Mouse (Mus musculus) gonadal fat pad, adult 2 months (tissue): ENCODE results near the gene Gm21985. TPM values are rescaled to one million over a fixed set of nuclear protein-coding genes. Genes with fewer than 3 reads are reported as not detected.
"Not testable (repeated sequence)": the region's sequence is repeated elsewhere in the genome, so short reads cannot be mapped to it uniquely, and the experiment has no call there.

Source experiments
- DNase-seq: peaks from one replicate; pipeline ENCODE4 v3.0.0-alpha.2; 2012; ENCODE audit warnings: low read depth
- polyA plus RNA-seq: library from polyadenylated mRNA; depleted of rRNA; stranded (reverse); fragments of >200 nt; gene quantifications from 2 replicates; pipeline ENCODE4 v1.2.3, GENCODE M21; 2012

Gene Gm21985
- polyA plus RNA-seq, 1 experiment, result not detected

GRCm38 (mm10) chr2:112392689-112393088, 126.6 kb downstream of the Gm21985 start:
- DNase-seq, result no peak

DNA sequence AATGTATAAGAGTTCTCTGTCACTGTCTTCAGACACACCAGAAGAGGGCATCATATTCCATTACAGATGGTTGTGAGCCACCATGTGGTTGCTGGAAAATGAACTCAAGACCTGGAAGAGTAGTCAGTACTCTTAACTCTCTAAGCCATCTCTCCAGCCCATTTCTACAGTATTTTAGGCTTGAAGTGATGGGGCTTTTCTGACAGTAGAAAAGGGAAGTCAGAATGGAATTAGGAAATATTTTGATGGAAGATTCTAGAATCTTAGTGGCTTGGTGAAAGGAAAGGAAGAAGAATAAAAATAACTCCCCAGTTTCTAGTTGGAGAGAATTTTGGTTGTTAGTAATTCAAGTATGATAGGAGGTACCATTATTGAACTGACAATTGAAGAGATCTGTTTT, 127.8 kb downstream of the Gm21985 start:
- no peak for DNase-seq

GRCm38 (mm10) chr2:112396649-112397048, 130.5 kb downstream of the Gm21985 start:
- DNase-seq, result no peak

- DNase-seq, result no peak
Measured at GRCm38 (mm10) chr2:112407030-112407429, 140.9 kb downstream of the Gm21985 start.

DNA sequence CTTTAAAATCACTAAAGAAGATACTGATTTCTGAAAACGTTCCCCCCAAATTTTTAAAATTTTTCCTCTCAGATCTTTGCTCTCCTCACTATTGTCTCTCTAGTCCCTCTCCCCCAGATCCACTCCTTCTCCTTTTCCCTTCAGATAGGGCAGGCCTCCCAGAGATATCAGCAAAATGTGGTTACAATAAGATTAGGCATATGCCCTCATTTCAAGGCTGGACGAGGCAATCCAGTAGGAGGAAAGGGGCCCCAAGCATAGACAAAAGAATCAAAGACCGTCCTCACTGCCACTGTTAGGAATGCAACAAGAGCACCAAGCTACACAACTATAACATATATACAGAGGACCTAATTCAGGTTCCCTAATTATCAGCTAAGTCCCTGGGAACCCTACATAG, 159.2 kb downstream of the Gm21985 start:
- no peak for DNase-seq

- DNase-seq, result not testable (repeated sequence)
Measured at GRCm38 (mm10) chr2:112428534-112428933, 162.4 kb downstream of the Gm21985 start.

- no peak for DNase-seq
Measured at GRCm38 (mm10) chr2:112429665-112430064, 163.6 kb downstream of the Gm21985 start.

DNA sequence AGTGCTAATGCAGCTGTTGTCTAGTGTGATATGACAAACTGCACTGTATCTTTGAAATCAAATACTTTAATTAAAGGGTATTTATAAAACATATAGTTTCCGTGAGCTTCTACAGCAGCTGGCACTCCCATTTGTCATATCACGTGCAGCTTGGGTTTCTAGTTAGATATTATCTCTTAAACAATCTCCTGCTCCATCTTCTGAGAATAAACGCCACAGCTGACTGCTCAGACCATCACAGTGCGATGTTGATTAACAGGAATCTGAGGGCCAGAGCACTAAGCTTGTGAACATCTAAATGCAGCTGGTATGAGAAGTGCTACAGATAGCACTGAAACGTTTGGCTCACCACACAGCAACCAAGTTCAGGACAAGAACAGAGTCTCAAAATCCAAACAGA, 164.3 kb downstream of the Gm21985 start:
- no peak for DNase-seq

DNA sequence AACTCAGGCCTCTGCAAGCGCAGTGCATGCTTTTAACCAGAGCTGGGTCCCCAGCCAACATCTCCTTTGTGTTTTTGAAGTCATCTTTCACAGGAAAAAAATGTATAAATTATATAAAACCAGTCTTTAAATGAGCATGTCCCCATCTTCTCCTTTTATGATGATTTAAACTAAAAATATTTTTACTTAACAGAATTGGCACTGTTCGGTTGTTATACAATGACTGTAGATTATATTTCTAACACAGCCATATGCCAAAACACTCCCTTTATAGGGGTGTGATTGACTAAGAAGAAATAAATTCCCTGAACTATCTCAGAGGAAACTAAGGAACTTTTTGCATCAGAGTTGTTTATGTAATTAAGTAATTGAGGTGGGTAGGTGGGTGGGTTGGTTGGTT, 166.4 kb downstream of the Gm21985 start:
- DNase-seq, result no peak

DNA sequence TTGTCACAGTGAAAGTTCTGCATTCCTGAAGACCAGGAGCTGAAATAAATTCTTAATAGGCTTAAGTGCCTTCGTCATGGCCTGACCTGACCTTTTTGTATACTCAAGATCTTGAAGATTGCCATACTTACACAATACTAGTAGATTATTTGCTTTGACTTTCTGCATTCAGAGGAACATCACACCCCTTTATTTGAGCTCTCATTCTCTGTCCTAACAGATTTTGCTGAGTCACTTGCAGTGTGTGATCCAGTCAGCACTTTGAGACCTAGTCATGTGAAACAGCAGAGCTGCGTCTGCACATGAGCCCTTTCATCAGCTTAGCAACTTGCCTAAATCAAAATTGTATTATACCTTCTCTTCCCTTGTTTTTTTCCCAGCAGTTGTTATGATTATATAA, 167.2 kb downstream of the Gm21985 start:
- DNase-seq, result no peak

- DNase-seq, result no peak
Measured at GRCm38 (mm10) chr2:112436292-112436691, 170.2 kb downstream of the Gm21985 start.

GRCm38 (mm10) chr2:112437589-112437988, 171.5 kb downstream of the Gm21985 start:
- DNase-seq, result no peak

DNA sequence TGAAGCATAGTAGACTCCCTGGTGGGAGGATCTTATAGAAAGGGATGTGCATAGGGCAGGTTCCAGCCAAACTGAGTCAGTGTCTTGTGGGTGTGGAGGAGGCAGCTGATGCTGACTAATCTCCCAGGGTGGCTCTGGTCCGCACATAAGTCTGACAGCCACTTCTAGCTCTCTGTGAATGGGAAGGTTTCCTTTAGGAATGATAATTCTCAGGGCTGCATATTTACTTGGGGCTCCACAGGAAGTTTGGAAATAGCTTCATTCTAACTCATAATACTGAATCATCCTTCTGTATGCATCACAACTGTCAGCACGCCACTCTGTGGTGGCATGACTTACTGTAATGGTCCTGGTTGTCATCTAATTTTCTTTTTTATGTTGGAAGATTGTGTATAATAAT, 177.4 kb downstream of the Gm21985 start:
- DNase-seq, result no peak

DNA sequence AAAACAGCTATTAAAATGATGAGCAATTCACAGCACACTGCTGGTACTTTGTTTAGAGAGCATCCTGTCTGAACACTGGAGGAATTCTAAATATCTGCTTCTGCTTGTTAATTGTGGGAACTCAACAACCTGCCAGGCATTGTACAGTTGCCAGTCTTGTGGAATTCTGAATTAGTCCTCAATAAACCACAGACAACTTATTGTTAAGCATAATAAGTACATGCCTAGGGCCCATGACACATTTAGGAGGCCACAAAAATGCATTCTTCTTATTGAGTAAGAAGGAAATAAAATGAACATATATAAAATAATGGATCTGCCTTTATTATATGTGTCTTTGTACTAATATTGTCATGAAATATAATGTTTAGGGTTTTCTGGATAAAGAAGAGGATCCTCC, 179.4 kb downstream of the Gm21985 start:
- no peak for DNase-seq

DNA sequence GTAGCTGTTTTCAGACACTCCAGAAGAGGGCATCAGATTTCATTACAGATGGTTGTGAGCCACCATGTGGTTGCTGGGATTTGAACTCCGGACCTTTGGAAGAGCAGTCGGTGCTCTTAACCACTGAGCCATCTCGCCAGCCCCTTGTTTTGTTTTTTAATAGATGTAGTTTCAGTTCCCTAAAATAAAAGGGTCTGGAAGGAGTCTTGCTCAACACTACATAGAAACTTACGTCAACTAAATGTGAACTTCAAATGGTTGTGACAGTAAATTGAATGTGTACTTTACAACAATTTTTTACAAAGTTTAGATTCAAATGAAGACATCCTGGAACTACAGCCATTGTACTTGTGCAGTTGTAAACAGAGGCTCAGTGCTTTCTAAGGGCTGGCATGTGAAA, 181.9 kb downstream of the Gm21985 start:
- not testable (repeated sequence) for DNase-seq

DNA sequence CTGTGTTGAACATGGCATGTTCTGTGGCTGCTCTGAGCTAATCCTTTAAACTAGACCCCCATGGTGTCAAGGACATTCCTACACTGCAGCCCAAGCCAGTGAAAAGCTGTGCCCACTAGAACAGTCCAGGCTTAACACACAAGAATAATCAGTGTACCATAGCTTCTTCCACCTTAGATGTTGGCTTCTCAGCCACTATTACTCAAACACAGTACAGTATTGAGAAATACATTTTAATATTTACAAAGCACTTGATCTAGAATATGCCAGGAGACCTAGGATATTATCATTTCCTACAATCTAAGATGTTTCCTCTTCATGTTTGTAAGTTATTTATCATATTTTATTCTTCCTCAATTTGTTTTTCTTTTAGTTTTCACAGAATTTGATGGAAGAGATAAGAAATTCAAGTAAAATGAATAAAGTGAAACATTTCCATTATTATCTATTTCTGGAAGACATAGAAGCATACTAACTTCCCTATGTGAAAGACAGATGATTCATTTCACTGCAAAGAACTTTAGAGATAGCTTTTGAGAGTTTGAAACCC, 182.5 kb downstream of the Gm21985 start:
- DNase-seq, result no peak

DNA sequence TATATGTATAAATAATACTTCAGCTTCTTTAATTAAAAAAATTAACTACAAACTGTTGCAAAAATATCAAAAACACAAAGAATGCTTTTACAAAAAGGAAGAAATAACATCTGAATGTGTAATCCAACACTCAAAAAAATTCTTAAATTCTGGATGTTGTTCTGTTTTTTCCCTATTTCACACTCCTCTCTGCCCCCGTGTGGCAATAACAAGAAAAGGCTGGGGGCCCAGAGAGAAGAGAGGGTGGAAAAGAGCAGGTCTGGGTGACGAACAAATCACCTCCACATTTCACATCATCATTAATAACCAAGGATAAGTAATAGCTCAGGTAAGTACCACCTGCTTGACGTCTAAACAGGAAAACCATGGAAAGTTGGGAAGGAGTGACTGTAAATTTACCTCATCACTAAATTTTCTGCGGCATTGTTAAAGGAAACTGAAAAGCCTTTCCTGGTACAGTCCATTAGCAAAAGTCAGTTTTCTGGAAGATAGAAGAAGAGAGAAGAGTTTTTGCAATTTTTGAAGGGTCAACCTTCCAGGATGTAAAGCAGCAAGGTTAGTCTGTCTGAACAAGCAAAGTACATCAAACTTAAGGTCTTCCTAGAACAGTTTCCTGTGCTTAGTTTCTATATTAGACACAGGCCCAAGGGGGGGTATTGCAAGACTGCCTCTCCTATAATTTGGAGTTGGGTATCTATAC, 183.6 kb downstream of the Gm21985 start:
- DNase-seq, result no peak

DNA sequence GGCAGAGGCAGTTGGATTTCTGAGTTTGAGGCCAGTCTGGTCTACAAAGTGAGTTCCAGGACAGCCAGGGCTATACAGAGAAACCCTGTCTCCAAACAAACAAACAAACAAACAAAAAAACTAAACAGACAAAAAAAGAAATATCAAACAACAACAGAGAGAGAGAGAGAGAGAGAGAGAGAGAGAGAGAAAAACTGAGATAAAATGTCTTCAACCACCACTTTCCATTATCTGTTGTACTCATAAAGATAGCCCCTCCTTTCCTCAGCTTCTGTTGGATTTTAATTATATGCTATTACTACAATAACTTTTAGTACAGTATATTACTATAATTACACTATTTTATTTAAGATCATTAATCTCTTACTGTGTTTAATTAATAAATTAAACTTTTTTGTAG, 186.4 kb downstream of the Gm21985 start:
- DNase-seq, result not testable (repeated sequence)

DNA sequence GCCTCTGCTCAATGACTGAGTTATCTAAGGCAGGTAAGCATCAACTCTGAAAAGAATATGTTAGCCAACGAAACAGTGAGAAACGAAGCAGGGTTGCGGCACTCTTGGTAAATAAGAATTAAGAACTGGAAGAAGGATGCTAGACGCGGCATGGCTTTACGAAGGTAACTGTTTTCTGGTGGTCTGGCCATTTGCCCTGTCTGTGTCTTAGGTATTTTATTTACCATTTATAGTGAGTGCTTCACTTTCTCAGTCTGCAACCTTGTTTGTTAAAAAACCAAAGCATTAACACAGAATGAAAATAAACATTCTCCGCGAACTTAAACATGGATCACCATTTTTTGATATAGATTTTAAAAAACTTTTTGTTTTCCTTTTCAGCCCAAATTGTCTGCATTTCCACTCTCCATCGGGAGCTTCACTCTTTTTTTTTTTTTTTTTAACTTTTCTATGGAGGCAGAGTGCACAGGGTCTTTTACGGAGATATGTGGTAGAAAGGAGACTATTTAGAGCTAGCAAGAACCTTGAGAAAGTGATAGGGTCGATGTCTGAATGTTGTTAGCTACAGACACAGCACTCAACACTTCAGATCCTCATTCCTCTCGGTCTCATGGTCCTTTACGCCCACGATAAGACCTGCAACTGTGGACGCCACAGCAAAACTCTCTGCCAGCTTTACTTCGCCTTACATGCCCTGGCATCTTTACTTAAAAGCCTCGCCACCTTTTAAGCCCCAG, 188.2 kb downstream of the Gm21985 start:
- no peak for DNase-seq

DNA sequence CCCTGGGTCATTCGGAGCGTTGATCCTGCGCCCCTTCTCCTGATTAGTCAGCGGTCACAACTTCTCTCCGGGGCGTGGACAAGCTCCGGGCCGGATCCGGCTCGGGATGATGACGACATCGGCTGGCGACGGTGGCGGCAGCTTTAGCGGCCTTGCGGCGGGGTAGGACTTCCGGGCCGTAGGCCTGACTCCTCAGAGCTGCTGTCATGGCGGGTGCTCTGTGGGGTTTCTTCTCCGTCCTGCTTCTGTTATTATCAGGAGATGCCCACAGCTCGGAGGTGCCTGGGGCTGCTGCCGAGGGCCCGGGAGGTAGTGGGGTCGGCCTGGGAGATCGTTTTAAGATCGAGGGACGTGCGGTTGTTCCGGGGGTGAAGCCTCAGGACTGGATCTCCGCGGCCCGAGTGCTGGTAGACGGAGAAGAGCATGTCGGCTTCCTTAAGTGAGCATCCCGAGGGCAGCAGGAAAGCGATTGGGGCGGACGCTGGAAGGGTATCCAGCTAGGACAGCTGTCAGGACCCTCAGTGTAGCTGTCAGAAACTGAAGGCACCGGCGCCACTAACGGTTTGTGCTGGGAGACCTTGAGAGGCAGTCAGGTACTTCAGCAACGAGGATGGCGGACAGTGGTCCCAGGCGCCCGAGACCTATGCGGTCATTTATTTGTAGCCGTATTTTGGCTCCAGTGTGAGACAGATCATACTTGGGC, 188.9 kb downstream of the Gm21985 start, which contains the start of gene Emc7:
TSS of gene Emc7 (plus strand) at position 136 of the 703 bp plus-strand sequence.
- no peak for DNase-seq
